Mouse (Mus musculus) megakaryocyte, embryonic 14.5 days (primary cell): ENCODE results near the gene Psma6.

Experiments used
- FLI1 ChIP-seq: IDR thresholded peaks from 2 replicates; pipeline ENCODE4 v1.6.1; 2012; ENCODE audit warnings: low read length, inconsistent platforms, mixed read lengths
- GATA1 ChIP-seq: IDR thresholded peaks from 3 replicates; pipeline ENCODE4 v1.6.1; 2012; ENCODE audit warnings: mixed read lengths, low read length, inconsistent platforms, borderline replicate concordance

DNA sequence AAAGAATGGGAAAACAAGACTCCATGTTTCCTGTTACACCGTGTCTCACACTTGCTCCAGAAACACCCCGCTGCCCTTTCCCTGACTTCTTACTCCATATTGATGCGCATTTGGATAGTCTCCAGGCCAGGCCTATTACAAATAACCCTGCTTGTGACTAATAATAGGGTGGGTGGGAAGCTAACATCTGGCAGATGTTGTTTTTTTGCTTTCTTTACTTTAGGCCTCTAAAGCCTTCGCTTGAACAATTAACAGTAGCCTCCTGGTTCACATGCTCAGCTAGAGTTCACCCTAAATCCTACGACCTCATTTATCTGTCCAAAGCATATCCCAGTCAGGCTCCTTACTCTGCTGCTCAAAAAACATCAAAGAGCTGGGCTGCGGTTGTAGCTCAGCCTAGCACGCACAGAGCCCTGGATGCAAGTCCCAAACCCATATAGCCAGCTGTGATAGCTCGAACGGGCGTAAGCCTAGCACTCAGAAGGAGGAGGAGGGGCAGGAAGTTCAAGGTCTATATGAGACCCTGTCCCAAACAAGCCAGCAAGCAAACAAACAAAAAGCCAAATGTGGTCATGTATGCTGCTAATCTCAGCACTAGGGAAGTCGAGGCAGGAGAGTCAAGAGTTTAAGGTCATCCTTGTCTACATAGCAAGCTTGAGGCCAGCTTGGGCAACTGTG is 3.9 kb downstream of the Psma6 start:
- no peak for TF ChIP-seq GATA1
- no peak for TF ChIP-seq FLI1
